Mouse (Mus musculus) hindbrain, embryonic 11.5 days (tissue): ENCODE data around the gene Nppb. TPM values are rescaled to one million over a fixed set of nuclear protein-coding genes. Genes with fewer than 3 reads are reported as not detected.

Experiments
- ATAC-seq: fragments of 200-750 bp; cut with Nextera tagmentation; 2 replicates; pipeline ENCODE4 v1.8.0; 2017; ENCODE audit warnings: mild to moderate bottlenecking, moderate TSS enrichment, moderate library complexity; ENCODE audit not compliant: low FRiP score
- DNase-seq: peaks from one replicate; pipeline ENCODE4 v3.0.0-alpha.2; 2015; ENCODE audit warnings: low spot score
- H3K27ac ChIP-seq: fragments of 300-500 bp; sonication (generic); 2 replicates; pipeline ENCODE4 v1.5.1; 2014; ENCODE audit warnings: mild to moderate bottlenecking, low read depth, low read length
- H3K27me3 ChIP-seq: fragments of 300-500 bp; sonication (generic); 2 replicates; pipeline ENCODE4 v1.6.1; 2014; ENCODE audit warnings: mild to moderate bottlenecking, low read length, moderate library complexity, mixed read lengths; ENCODE audit not compliant: control insufficient read depth, insufficient read depth
- H3K36me3 ChIP-seq: fragments of 300-500 bp; sonication (generic); 2 replicates; pipeline ENCODE4 v1.6.1; 2014; ENCODE audit warnings: mild to moderate bottlenecking, low read length, moderate library complexity, mixed read lengths; ENCODE audit not compliant: control insufficient read depth, insufficient read depth
- H3K4me1 ChIP-seq: fragments of 300-500 bp; sonication (generic); replicated peaks from 2 replicates; pipeline ENCODE4 v1.6.1; 2014; ENCODE audit warnings: low read length, mixed read lengths; ENCODE audit not compliant: control insufficient read depth, insufficient read depth
- H3K4me2 ChIP-seq: fragments of 300-500 bp; sonication (generic); replicated peaks from 2 replicates; pipeline ENCODE4 v1.6.1; 2014; ENCODE audit warnings: mild to moderate bottlenecking, low read depth, low read length
- H3K4me3 ChIP-seq: fragments of 300-500 bp; sonication (generic); 2 replicates; pipeline ENCODE4 v1.5.1; 2014; ENCODE audit warnings: low read depth, low read length
- H3K9ac ChIP-seq: fragments of 300-500 bp; sonication (generic); 2 replicates; pipeline ENCODE4 v1.6.1; 2014; ENCODE audit warnings: low read depth, low read length
- H3K9me3 ChIP-seq: fragments of 300-500 bp; sonication (generic); 2 replicates; pipeline ENCODE4 v1.6.1; 2016; ENCODE audit warnings: low read length; ENCODE audit not compliant: control insufficient read depth
- WGBS: fragments of 180-500 bp; shearing (Covaris S2); extraction: QIAGEN DNeasy Blood & Tissue Kit; methylation state at CpG from one replicate; pipeline ENCODE4 v1.1.7; 2014; 5-methylcytosine and 5-hydroxymethylcytosine counted together
- polyA plus RNA-seq: library from polyadenylated mRNA; unstranded; fragments of >200 nt; fragmentation: Nextera tagmentation; extraction: Ambion mirVana; gene quantifications from 2 replicates; pipeline ENCODE4 v1.2.1, GENCODE M21; 2014

The Nppb gene
- 0.23 and 0.39 TPM in 2 replicates for polyA plus RNA-seq

- whole genome bisulfite sequencing, result 42% methylated on average over 20 of the region's 20 CpGs
- H3K9me3 ChIP-seq, result no peaks in the 10 kb centered on the region
- H3K4me1 ChIP-seq, result no peaks in the 10 kb centered on the region
- no peak within 1 kb of the TSS for H3K9ac ChIP-seq
- no peaks in the 10 kb centered on the region for H3K27me3 ChIP-seq
- DNase-seq (peak; percentile 45), ATAC-seq (no peak)
- no peak within 1 kb of the TSS for H3K4me2 ChIP-seq
- no peak within 1 kb of the TSS for H3K27ac ChIP-seq
- H3K4me3 ChIP-seq, result no peak within 1 kb of the TSS
- no peaks in the 10 kb centered on the region for H3K36me3 ChIP-seq
Observed at GRCm38 (mm10) chr4:147985205-147986132, at the start of gene Nppb. TSS of gene Nppb (plus strand) at chr4:147985788.

GRCm38 (mm10) chr4:147935904-147936303 is 49.7 kb upstream of the Nppb start:
- peak overlapping the region; percentile 62 for H3K4me3 ChIP-seq
- ATAC-seq (no peak), DNase-seq (no peak)
- no peak overlapping the region for H3K27ac ChIP-seq
- 26% methylated on average over 9 of the region's 9 CpGs for WGBS
- H3K9ac ChIP-seq, result peak overlapping the region; percentile 65
- H3K4me2 ChIP-seq, result peak overlapping the region; percentile 90
- H3K27me3 ChIP-seq, result no peaks in the 10 kb centered on the region
- H3K36me3 ChIP-seq, result no peaks in the 10 kb centered on the region
- no peaks in the 10 kb centered on the region for H3K9me3 ChIP-seq
- H3K4me1 ChIP-seq, result no peaks in the 10 kb centered on the region

GRCm38 (mm10) chr4:147936331-147936954 is 49.1 kb upstream of the Nppb start, which contains the start of gene Plod1:
TSS of gene Plod1 (minus strand) at chr4:147936767.
- WGBS, result 0% methylated on average over 46 of the region's 51 CpGs
- Histone ChIP-seq H3K27ac (peak within 1 kb of the TSS; percentile 42; the same call in 1 of the 2 replicates), H3K36me3 (no peaks in the 10 kb centered on the region), H3K9me3 (no peaks in the 10 kb centered on the region), H3K27me3 (no peaks in the 10 kb centered on the region), H3K9ac (peak within 1 kb of the TSS; percentile 65), H3K4me3 (peak within 1 kb of the TSS; percentile 62), H3K4me1 (peaks cover under 1% of the 10 kb centered on the region; the same call in 1 of the 2 replicates), H3K4me2 (peak within 1 kb of the TSS; percentile 90)
- DNase-seq, result peak; percentile 82
- peak; percentile 50 for ATAC-seq

- peaks cover 6% of the 10 kb centered on the region for H3K4me1 ChIP-seq
- no peak overlapping the region for H3K27ac ChIP-seq
- no peaks in the 10 kb centered on the region for H3K27me3 ChIP-seq
- no peaks in the 10 kb centered on the region for H3K9me3 ChIP-seq
- H3K4me2 ChIP-seq, result peak overlapping the region; percentile 90
- H3K36me3 ChIP-seq, result no peaks in the 10 kb centered on the region
- WGBS, result 58% methylated on average over 3 of the region's 3 CpGs
- H3K4me3 ChIP-seq, result peak overlapping the region; percentile 62
- DNase-seq (no peak), ATAC-seq (no peak)
- peak overlapping the region; percentile 65; the same call in 1 of the 2 replicates for H3K9ac ChIP-seq
Observed at GRCm38 (mm10) chr4:147937021-147937420, 48.6 kb upstream of the Nppb start.

- ATAC-seq (no peak), DNase-seq (no peak)
- no peaks in the 10 kb centered on the region for H3K27me3 ChIP-seq
- H3K36me3 ChIP-seq, result no peaks in the 10 kb centered on the region
- H3K27ac ChIP-seq, result no peak overlapping the region
- no peak overlapping the region for H3K4me3 ChIP-seq
- H3K4me1 ChIP-seq, result peaks cover 6% of the 10 kb centered on the region
- H3K4me2 ChIP-seq, result no peak overlapping the region
- WGBS, result 66% methylated on average over 5 of the region's 5 CpGs
- H3K9me3 ChIP-seq, result no peaks in the 10 kb centered on the region
- H3K9ac ChIP-seq, result no peak overlapping the region
Observed at GRCm38 (mm10) chr4:147937486-147937885, 48.1 kb upstream of the Nppb start.

- DNase-seq, result peak; percentile 12
- H3K4me2 ChIP-seq, result no peak overlapping the region
- 72% methylated on average over 14 of the region's 14 CpGs for WGBS
- no peaks in the 10 kb centered on the region for H3K36me3 ChIP-seq
- H3K27ac ChIP-seq, result no peak overlapping the region
- H3K27me3 ChIP-seq, result no peaks in the 10 kb centered on the region
- H3K9me3 ChIP-seq, result no peaks in the 10 kb centered on the region
- ATAC-seq, result no peak
- peaks cover 6% of the 10 kb centered on the region for H3K4me1 ChIP-seq
- no peak overlapping the region for H3K9ac ChIP-seq
- H3K4me3 ChIP-seq, result no peak overlapping the region
Observed at GRCm38 (mm10) chr4:147938148-147939096, 47.2 kb upstream of the Nppb start.

- no peak overlapping the region for H3K9ac ChIP-seq
- peak; percentile 23; the same call in 1 of the 2 replicates for ATAC-seq
- peak overlapping the region; percentile 36; the same call in 1 of the 2 replicates for H3K27ac ChIP-seq
- H3K4me2 ChIP-seq, result no peak overlapping the region
- no peaks in the 10 kb centered on the region for H3K9me3 ChIP-seq
- H3K4me3 ChIP-seq, result no peak overlapping the region
- WGBS, result 67% methylated on average over 9 of the region's 9 CpGs
- H3K27me3 ChIP-seq, result no peaks in the 10 kb centered on the region
- H3K4me1 ChIP-seq, result peaks cover 6% of the 10 kb centered on the region
- peak; percentile 45 for DNase-seq
- 0 out of 2 replicates have a peak, but pooled peaks cover 4% of the 10 kb centered on the region for H3K36me3 ChIP-seq
Observed at GRCm38 (mm10) chr4:147940111-147940510, 45.5 kb upstream of the Nppb start.

GRCm38 (mm10) chr4:147940576-147941044 is 45.0 kb upstream of the Nppb start, which contains the start of gene 2510039O18Rik:
TSS of gene 2510039O18Rik (plus strand) at chr4:147940895.
- 4% methylated on average over 22 of the region's 35 CpGs for WGBS
- Histone ChIP-seq H3K36me3 (0 out of 2 replicates have a peak, but pooled peaks cover 4% of the 10 kb centered on the region), H3K4me1 (peaks cover 6% of the 10 kb centered on the region), H3K9ac (peak within 1 kb of the TSS; percentile 82), H3K27me3 (no peaks in the 10 kb centered on the region), H3K9me3 (no peaks in the 10 kb centered on the region), H3K4me3 (peak within 1 kb of the TSS; percentile 94), H3K4me2 (peak within 1 kb of the TSS; percentile 100), H3K27ac (peak within 1 kb of the TSS; percentile 36; the same call in 1 of the 2 replicates)
- ATAC-seq (peak; percentile 68), DNase-seq (peak; percentile 89)
